Mouse (Mus musculus) ES-E14 (cell line): Measurements from ENCODE around the gene Grk5.

Experiments
- ZC3H11A ChIP-seq: IDR thresholded peaks from 2 replicates; pipeline ENCODE4 v1.6.1; 2012; ENCODE audit warnings: low read depth, mild to moderate bottlenecking, inconsistent platforms, low read length, borderline replicate concordance
- ZNF384 ChIP-seq: IDR thresholded peaks from 2 replicates; pipeline ENCODE4 v1.6.1; 2012; ENCODE audit warnings: low read depth, low read length, inconsistent platforms

- no peak for TF ChIP-seq ZC3H11A
- no peak for TF ChIP-seq ZNF384
These were observed 65.6 kb downstream of the Grk5 start for GRCm38 (mm10) chr19:60955131-60955530.
